ENCODE assay signal across 16 mouse cellular contexts in genomic region chr15:6587526-6587925, GRCm38 (mm10).
"Had no signal": no experiment of that assay in that cellular context is flagged by ENCODE, and none has a peak within 500 bp of the region (broad histone marks: within the 10 kb centered on the region; RNA-seq: fewer than 3 reads in every experiment).

No protein-coding gene starts in this region.

- H3K27me3 ChIP-seq: kidney, embryonic 15.5 days; limb, embryonic 13.5 days; neural tube, embryonic 13.5 days had no signal

- H3K36me3 ChIP-seq: kidney, embryonic 15.5 days; limb, embryonic 10.5 days; limb, embryonic 13.5 days; neural tube, embryonic 13.5 days had no signal

- H3K4me2 ChIP-seq: kidney, embryonic 15.5 days; limb, embryonic 13.5 days; lung, embryonic 14.5 days; midbrain, embryonic 11.5 days; neural tube, embryonic 13.5 days had no signal

- H3K27ac ChIP-seq: kidney, embryonic 15.5 days; limb, embryonic 10.5 days; limb, embryonic 13.5 days; liver, embryonic 14.5 days; neural tube, embryonic 13.5 days; stomach, postnatal 0 days had no signal

- H3K4me3 ChIP-seq: kidney, embryonic 15.5 days; limb, embryonic 10.5 days; limb, embryonic 13.5 days; neural tube, embryonic 13.5 days had no signal

- H3K9ac ChIP-seq: kidney, embryonic 15.5 days; limb, embryonic 13.5 days; liver, embryonic 14.5 days; liver, postnatal 0 days; lung, embryonic 14.5 days; neural tube, embryonic 13.5 days had no signal

- DNase-seq: kidney, adult 2 months; kidney, postnatal 10 days; kidney, postnatal 36 days; liver; liver, postnatal 0 days; lung, embryonic 14.5 days; midbrain, embryonic 14.5 days had no signal

- H3K4me1 ChIP-seq: kidney, embryonic 15.5 days; limb, embryonic 10.5 days; limb, embryonic 13.5 days; neural tube, embryonic 13.5 days had no signal

- ATAC-seq: intestine, postnatal 0 days; liver, postnatal 0 days; lung, postnatal 0 days had no signal

- H3K9me3 ChIP-seq: kidney, embryonic 15.5 days; limb, embryonic 10.5 days; limb, embryonic 13.5 days; neural tube, embryonic 13.5 days had no signal
